Mouse (Mus musculus) olfactory bulb, adult 2 months (tissue): ENCODE measurements around the gene Marco. TPM values are rescaled to one million over a fixed set of nuclear protein-coding genes. Genes with fewer than 3 reads are reported as not detected.

Experiments used
- H3K27ac ChIP-seq: fragments of 200-500 bp; 2 replicates; pipeline ENCODE4 v1.5.1; 2012; ENCODE audit warnings: low read depth, low read length; ENCODE audit not compliant: insufficient read depth
- H3K4me1 ChIP-seq: fragments of 200-500 bp; 2 replicates; pipeline ENCODE4 v1.6.1; 2012; ENCODE audit warnings: low read length; ENCODE audit not compliant: control insufficient read depth, insufficient read depth
- H3K4me3 ChIP-seq: fragments of 200-500 bp; 2 replicates; pipeline ENCODE4 v1.5.1; 2012; ENCODE audit warnings: mild to moderate bottlenecking, low read depth, low read length, moderate library complexity; ENCODE audit not compliant: insufficient read depth
- CTCF ChIP-seq: fragments of 200-500 bp; IDR thresholded peaks from 2 replicates; pipeline ENCODE4 v1.5.1; 2012; ENCODE audit warnings: low read depth, mild to moderate bottlenecking, low read length, moderate library complexity; ENCODE audit not compliant: insufficient read depth
- POLR2A ChIP-seq: fragments of 200-500 bp; IDR thresholded peaks from 2 replicates; pipeline ENCODE4 v1.6.1; 2012; ENCODE audit warnings: mild to moderate bottlenecking, low read depth, low read length, moderate library complexity; ENCODE audit not compliant: insufficient read depth
- WGBS: fragments of 180-500 bp; shearing (Covaris S2); methylation state at CpG from one replicate; pipeline ENCODE4 v1.1.7; 2018; 5-methylcytosine and 5-hydroxymethylcytosine counted together
- polyA plus RNA-seq: library from polyadenylated mRNA; stranded (reverse); fragments of >200 nt; gene quantifications from 2 replicates; pipeline ENCODE4 v1.2.4, GENCODE M21; 2012; ENCODE audit warnings: low replicate concordance; ENCODE audit not compliant: missing spikeins, insufficient read depth, insufficient read length

Marco gene
- polyA plus RNA-seq, 1 experiment: not detected

- H3K4me3 ChIP-seq: no peak overlapping the region
- whole genome bisulfite sequencing: 46% methylated on average over 4 of the region's 5 CpGs
- H3K4me1 ChIP-seq: no peaks in the 10 kb centered on the region
- no peak overlapping the region for H3K27ac ChIP-seq
- TF ChIP-seq CTCF: no peak
- TF ChIP-seq POLR2A: no peak
These were observed 46.3 kb downstream of the Marco start for GRCm38 (mm10) chr1:120458524-120458923.

GRCm38 (mm10) chr1:120451486-120452270 is 53.1 kb downstream of the Marco start:
- no peaks in the 10 kb centered on the region for H3K4me1 ChIP-seq
- WGBS: 81% methylated on average over 9 of the region's 9 CpGs
- H3K4me3 ChIP-seq: no peak overlapping the region
- no peak overlapping the region for H3K27ac ChIP-seq
- TF ChIP-seq POLR2A (no peak), CTCF (no peak)

- TF ChIP-seq POLR2A (no peak), CTCF (no peak)
- no peak overlapping the region for H3K4me3 ChIP-seq
- H3K27ac ChIP-seq: no peak overlapping the region
- no peaks in the 10 kb centered on the region for H3K4me1 ChIP-seq
- 33% methylated on average over 2 of the region's 2 CpGs for WGBS
These were observed 55.2 kb downstream of the Marco start for GRCm38 (mm10) chr1:120449662-120450061.

GRCm38 (mm10) chr1:120443228-120443639 is 61.6 kb downstream of the Marco start:
- no peak overlapping the region for H3K27ac ChIP-seq
- H3K4me1 ChIP-seq: no peaks in the 10 kb centered on the region
- H3K4me3 ChIP-seq: no peak overlapping the region
- TF ChIP-seq POLR2A (no peak), CTCF (no peak)
- 85% methylated on average over 3 of the region's 3 CpGs for WGBS

GRCm38 (mm10) chr1:120441587-120441986 is 63.2 kb downstream of the Marco start:
- no peak overlapping the region for H3K27ac ChIP-seq
- TF ChIP-seq POLR2A (no peak), CTCF (no peak)
- no peaks in the 10 kb centered on the region for H3K4me1 ChIP-seq
- 55% methylated on average over 2 of the region's 2 CpGs for WGBS
- no peak overlapping the region for H3K4me3 ChIP-seq

GRCm38 (mm10) chr1:120435591-120435990 is 69.2 kb downstream of the Marco start:
- TF ChIP-seq POLR2A (no peak), CTCF (no peak)
- 82% methylated on average over 5 of the region's 5 CpGs for WGBS
- Histone ChIP-seq H3K4me3 (no peak overlapping the region), H3K27ac (no peak overlapping the region), H3K4me1 (peaks cover 9% of the 10 kb centered on the region)

- WGBS: 66% methylated on average over 5 of the region's 5 CpGs
- TF ChIP-seq POLR2A (no peak), CTCF (no peak)
- Histone ChIP-seq H3K27ac (no peak overlapping the region), H3K4me3 (no peak overlapping the region), H3K4me1 (peaks cover 9% of the 10 kb centered on the region)
These were observed 74.7 kb downstream of the Marco start for GRCm38 (mm10) chr1:120430171-120430570.

GRCm38 (mm10) chr1:120425587-120425986 is 79.2 kb downstream of the Marco start:
- WGBS: 74% methylated on average over 8 of the region's 8 CpGs
- TF ChIP-seq CTCF (no peak), POLR2A (no peak)
- Histone ChIP-seq H3K4me3 (no peak overlapping the region), H3K27ac (no peak overlapping the region), H3K4me1 (no peaks in the 10 kb centered on the region; the same call in 1 of the 2 replicates)

Other genes starting within 250 kb of the Marco start
- gene Steap3, start 232.3 kb downstream of the Marco start, polyA plus RNA-seq: not detected in 2 replicates
- not detected in 2 replicates for gene C1ql2, start 164.4 kb downstream of the Marco start, polyA plus RNA-seq
- not detected in 2 replicates for gene En1, start 97.4 kb upstream of the Marco start, polyA plus RNA-seq